Mouse (Mus musculus): ENCODE results near the gene Acvr1b.

DNA sequence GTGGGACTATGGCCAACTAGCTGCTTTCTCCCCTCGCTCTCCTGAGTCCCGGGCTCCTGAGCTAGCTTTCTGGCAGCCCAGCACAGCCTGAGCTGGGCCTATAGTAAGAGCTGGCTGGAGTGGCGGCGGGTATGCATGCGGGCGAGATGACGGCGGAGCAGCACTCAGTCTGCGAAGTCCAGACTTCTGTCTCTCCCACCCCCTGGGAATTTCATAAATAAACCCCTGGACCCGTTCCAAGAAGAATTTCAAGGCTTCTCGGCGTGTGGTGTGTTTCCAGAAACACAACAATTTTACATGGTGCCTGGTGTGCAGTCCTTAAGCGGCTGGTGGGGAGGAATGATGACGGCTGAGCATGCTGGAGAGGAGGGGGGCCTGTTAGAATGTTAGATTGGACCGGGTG lies 10.8 kb upstream of the Acvr1b start:
- TF ChIP-seq CTCF (IDR thresholded peaks at IDR 0.05; ENCODE audit: control insufficient read depth, insufficient read depth, insufficient read length): no peak
- TF ChIP-seq USF1 (IDR thresholded peaks at IDR 0.05; ENCODE audit: low read depth): no peak
- TF ChIP-seq MYOG (IDR thresholded peaks at IDR 0.05; ENCODE audit: control insufficient read depth, extremely low read depth, insufficient read length): no peak
- TF ChIP-seq CEBPB (IDR thresholded peaks at IDR 0.05; ENCODE audit: low read depth): no peak
- no peak for TF ChIP-seq MAX (IDR thresholded peaks at IDR 0.05)
- TF ChIP-seq FOSL1 (IDR thresholded peaks at IDR 0.05; ENCODE audit: insufficient read depth, low read length, poor library complexity, severe bottlenecking): no peak
- TF ChIP-seq MYOD1 (IDR thresholded peaks at IDR 0.05; ENCODE audit: control insufficient read depth, insufficient read length, low read depth): no peak

Measured in C2C12 (cell line).